Mouse (Mus musculus) MEL (cell line): ENCODE measurements around the gene S100b. TPM values are rescaled to one million over a fixed set of nuclear protein-coding genes. Genes with fewer than 3 reads are reported as not detected.

Experiments
- DNase-seq: peaks from one replicate; pipeline ENCODE4 v3.0.0; 2011; ENCODE audit warnings: low read depth, low spot score
- H3K27ac ChIP-seq: 2 replicates; pipeline ENCODE4 v1.5.1; 2012; ENCODE audit warnings: low read depth, mild to moderate bottlenecking, control low read depth, low read length, moderate library complexity; ENCODE audit not compliant: control insufficient read depth
- H3K27me3 ChIP-seq, 2 experiments: fragments of 150-350 bp in 1 of 2; sonication (generic) in 1 of 2; 2 replicates each; pipeline ENCODE4 v1.6.1; 2012; ENCODE audit warnings: low read length in 2 of 2, mild to moderate bottlenecking in 2 of 2, improper control_type of control experiment in 1 of 2, moderate library complexity in 1 of 2; ENCODE audit not compliant: insufficient read depth in 2 of 2, control insufficient read depth in 1 of 2
- H3K36me3 ChIP-seq, 2 experiments: 2 replicates each; pipeline ENCODE4 v1.6.1; 2012 to 2014; ENCODE audit warnings: low read length in 2 of 2, improper control_type of control experiment in 1 of 2, inconsistent platforms in 1 of 2, mild to moderate bottlenecking in 1 of 2; ENCODE audit not compliant: insufficient read depth in 2 of 2, control insufficient read depth in 1 of 2
- H3K4me1 ChIP-seq, 2 experiments: fragments of 150-350 bp in 1 of 2; sonication (generic) in 1 of 2; 2 replicates each; pipeline ENCODE4 v1.6.1; 2012; ENCODE audit warnings: low read length in 2 of 2, improper control_type of control experiment in 1 of 2, mild to moderate bottlenecking in 1 of 2; ENCODE audit not compliant: insufficient read depth in 2 of 2, control insufficient read depth in 1 of 2
- H3K4me3 ChIP-seq, 2 experiments: fragments of 150-350 bp in 1 of 2; sonication (generic) in 1 of 2; 2 replicates each; pipeline ENCODE4 v1.5.1; 2012; ENCODE audit warnings: low read depth in 2 of 2, low read length in 2 of 2, mild to moderate bottlenecking in 2 of 2, moderate library complexity in 2 of 2, control low read depth in 1 of 2, improper control_type of control experiment in 1 of 2; ENCODE audit not compliant: control insufficient read depth in 1 of 2, insufficient read depth in 1 of 2
- H3K79me2 ChIP-seq: 2 replicates; pipeline ENCODE4 v1.6.1; 2012; ENCODE audit warnings: mild to moderate bottlenecking, low read length, moderate library complexity; ENCODE audit not compliant: control insufficient read depth, poor library complexity, insufficient read depth
- H3K9ac ChIP-seq: 2 replicates; pipeline ENCODE4 v1.6.1; 2012; ENCODE audit warnings: low read depth, mild to moderate bottlenecking, control low read depth, low read length, moderate library complexity; ENCODE audit not compliant: control insufficient read depth, poor library complexity, severe bottlenecking
- H3K9me3 ChIP-seq: fragments of 150-350 bp; sonication (generic); replicated peaks from 2 replicates; pipeline ENCODE4 v1.6.1; 2012; ENCODE audit warnings: mild to moderate bottlenecking, low read length, improper control_type of control experiment, moderate library complexity; ENCODE audit not compliant: insufficient read depth
- BHLHE40 ChIP-seq: IDR thresholded peaks from 2 replicates; pipeline ENCODE4 v1.6.1; 2012; ENCODE audit warnings: low read depth, mild to moderate bottlenecking, inconsistent platforms, low read length, improper control_type of control experiment, borderline replicate concordance
- CHD1 ChIP-seq: IDR thresholded peaks from 2 replicates; pipeline ENCODE4 v1.6.1; 2012; ENCODE audit warnings: low read depth, mild to moderate bottlenecking, inconsistent platforms, low read length, improper control_type of control experiment
- CHD2 ChIP-seq: IDR thresholded peaks from 2 replicates; pipeline ENCODE4 v1.6.1; 2011; ENCODE audit warnings: low read length, improper control_type of control experiment
- CTCF ChIP-seq, 3 experiments: IDR thresholded peaks in 2 of 3; conservative IDR thresholded peaks in 1 of 3; 2 replicates each; pipeline ENCODE4 v1.5.1; 2011 to 2012; ENCODE audit warnings: low read length in 3 of 3, low read depth in 2 of 3, mild to moderate bottlenecking in 2 of 3, improper control_type of control experiment in 1 of 3, inconsistent platforms in 1 of 3, mixed read lengths in 1 of 3, moderate library complexity in 1 of 3; ENCODE audit not compliant: control insufficient read depth in 1 of 3, insufficient read depth in 1 of 3, poor library complexity in 1 of 3, severe bottlenecking in 1 of 3
- EP300 ChIP-seq, 2 experiments: IDR thresholded peaks; 2 replicates each; pipeline ENCODE4 v1.6.1; 2011; ENCODE audit warnings: improper control_type of control experiment in 2 of 2, low read length in 2 of 2, low read depth in 1 of 2, mild to moderate bottlenecking in 1 of 2
- ETS1 ChIP-seq: IDR thresholded peaks from 2 replicates; pipeline ENCODE4 v1.6.1; 2012; ENCODE audit warnings: low read depth, mild to moderate bottlenecking, inconsistent platforms, low read length, improper control_type of control experiment, moderate library complexity
- GABPA ChIP-seq: IDR thresholded peaks from 2 replicates; pipeline ENCODE4 v1.6.1; 2012; ENCODE audit warnings: low read depth, mild to moderate bottlenecking, inconsistent platforms, low read length, improper control_type of control experiment, moderate library complexity
- GATA1 ChIP-seq: IDR thresholded peaks from 2 replicates; pipeline ENCODE4 v1.6.1; 2011; ENCODE audit warnings: low read depth, low read length, improper control_type of control experiment
- HCFC1 ChIP-seq: IDR thresholded peaks from 2 replicates; pipeline ENCODE4 v1.6.1; 2012; ENCODE audit warnings: low read depth, mild to moderate bottlenecking, inconsistent platforms, low read length, improper control_type of control experiment, moderate library complexity
- JUND ChIP-seq: IDR thresholded peaks from 2 replicates; pipeline ENCODE4 v1.6.1; 2011; ENCODE audit warnings: low read depth, mild to moderate bottlenecking, improper control_type of control experiment, low read length
- KAT2A ChIP-seq: conservative IDR thresholded peaks from 2 replicates; pipeline ENCODE4 v1.6.1; 2012; ENCODE audit warnings: low read depth, low read length, improper control_type of control experiment, inconsistent platforms
- MAX ChIP-seq: IDR thresholded peaks from 2 replicates; pipeline ENCODE4 v1.6.1; 2011; ENCODE audit warnings: low read length, improper control_type of control experiment
- MAZ ChIP-seq: IDR thresholded peaks from 2 replicates; pipeline ENCODE4 v1.6.1; 2012; ENCODE audit warnings: low read depth, mild to moderate bottlenecking, inconsistent platforms, low read length, improper control_type of control experiment
- MYB ChIP-seq: IDR thresholded peaks from 2 replicates; pipeline ENCODE4 v1.6.1; 2011; ENCODE audit warnings: mild to moderate bottlenecking, low read depth, low read length, improper control_type of control experiment
- MYC ChIP-seq: IDR thresholded peaks from 2 replicates; pipeline ENCODE4 v1.6.1; 2011; ENCODE audit warnings: low read depth, mild to moderate bottlenecking, low read length, improper control_type of control experiment, moderate library complexity
- POLR2A ChIP-seq, 2 experiments: IDR thresholded peaks; 2 replicates each; pipeline ENCODE4 v1.6.1; 2011 to 2012; ENCODE audit warnings: low read length in 2 of 2, mild to moderate bottlenecking in 2 of 2, control low read depth in 1 of 2, improper control_type of control experiment in 1 of 2, low read depth in 1 of 2, moderate library complexity in 1 of 2; ENCODE audit not compliant: control insufficient read depth in 1 of 2, insufficient read depth in 1 of 2, poor library complexity in 1 of 2
- RCOR1 ChIP-seq: IDR thresholded peaks from 2 replicates; pipeline ENCODE4 v1.6.1; 2012; ENCODE audit warnings: low read depth, mild to moderate bottlenecking, inconsistent platforms, low read length, improper control_type of control experiment
- SMC3 ChIP-seq: IDR thresholded peaks from 2 replicates; pipeline ENCODE4 v1.6.1; 2011; ENCODE audit warnings: low read depth, low read length, improper control_type of control experiment
- TAL1 ChIP-seq: IDR thresholded peaks from 2 replicates; pipeline ENCODE4 v1.6.1; 2012; ENCODE audit warnings: mild to moderate bottlenecking, inconsistent platforms, low read length, moderate library complexity, mixed read lengths
- USF1 ChIP-seq: IDR thresholded peaks from 2 replicates; pipeline ENCODE4 v1.6.1; 2014; ENCODE audit warnings: low read depth, mild to moderate bottlenecking, inconsistent platforms, low read length, improper control_type of control experiment, moderate library complexity
- ZKSCAN1 ChIP-seq: IDR thresholded peaks from 2 replicates; pipeline ENCODE4 v1.6.1; 2012; ENCODE audit warnings: low read depth, mild to moderate bottlenecking, inconsistent platforms, low read length, improper control_type of control experiment, moderate library complexity
- ZNF384 ChIP-seq: IDR thresholded peaks from 2 replicates; pipeline ENCODE4 v1.6.1; 2012; ENCODE audit warnings: low read depth, mild to moderate bottlenecking, inconsistent platforms, low read length, improper control_type of control experiment
- polyA plus RNA-seq, 2 experiments: library from polyadenylated mRNA; stranded (reverse) in 1 of 2; unstranded in 1 of 2; fragments of >175 nt in 1 of 2; fragments of >200 nt in 1 of 2; gene quantifications; 2 replicates each; pipeline versions ENCODE4 v1.2.1 to v1.2.4; 2012; ENCODE audit warnings: low replicate concordance in 2 of 2, low read depth in 1 of 2; ENCODE audit not compliant: insufficient read length in 2 of 2, insufficient read depth in 1 of 2, missing spikeins in 1 of 2
- total RNA-seq: library from RNA; depleted of rRNA; stranded (reverse); fragments of 300-350 nt; gene quantifications from 2 replicates; pipeline ENCODE4 v1.2.3, GENCODE M21; 2012

The S100b gene
- total and polyA plus RNA-seq, 3 experiments: not detected

- Histone ChIP-seq H3K27ac (no peak overlapping the region), H3K27me3 (no peaks in the 10 kb centered on the region)
- TF ChIP-seq TAL1: no peak
- TF ChIP-seq MAX: no peak
- no peak for TF ChIP-seq ETS1
- TF ChIP-seq BHLHE40: no peak
- no peak for TF ChIP-seq MAZ
- TF ChIP-seq CHD1: no peak
- TF ChIP-seq, all 39 proteins: peak for 0
- Histone ChIP-seq H3K9me3 (no peaks in the 10 kb centered on the region), H3K4me3 (no peak overlapping the region), H3K36me3 (peaks cover 0 to 2% of the 10 kb centered on the region in 2 experiments; a peak in 2 of 4 replicates), H3K4me1 (no peaks in the 10 kb centered on the region; a peak in 1 of 4 replicates), H3K79me2 (no peaks in the 10 kb centered on the region), H3K9ac (no peak overlapping the region)
- no peak for DNase-seq
Measured at GRCm38 (mm10) chr10:76288268-76288993, 34.8 kb downstream of the S100b start.

DNA sequence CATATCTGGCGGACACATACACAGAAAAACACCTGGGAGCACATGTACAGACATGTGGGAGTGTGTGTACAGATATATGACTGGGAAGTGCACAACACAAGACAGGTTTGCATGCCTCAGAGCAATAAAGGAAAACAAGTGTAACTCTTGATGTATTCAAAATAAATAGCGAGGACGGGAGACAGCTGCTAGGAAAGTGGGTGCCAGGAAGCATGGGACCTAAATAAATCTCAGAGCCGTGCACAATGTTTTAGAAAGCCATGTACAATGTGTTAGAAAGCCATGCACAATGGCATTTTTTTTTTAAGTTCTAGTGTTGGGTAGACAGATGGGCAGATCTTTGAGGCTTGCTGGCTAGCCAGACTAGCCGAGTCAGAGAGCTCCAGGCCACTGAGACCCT is 35.4 kb downstream of the S100b start:
- no peak for TF ChIP-seq GATA1
- TF ChIP-seq ZKSCAN1: no peak
- no peak for TF ChIP-seq GABPA
- no peak for TF ChIP-seq EP300 (IDR thresholded peaks at IDR 0.05; ENCODE audit: low read depth in 1 of 2, low read length in 2 of 2)
- TF ChIP-seq CHD2: no peak
- no peak for TF ChIP-seq USF1
- TF ChIP-seq CHD1: no peak
- no peak for TF ChIP-seq POLR2A (IDR thresholded peaks at IDR 0.05; ENCODE audit: control insufficient read depth in 1 of 2, insufficient read depth in 1 of 2, low read depth in 1 of 2, low read length in 2 of 2, poor library complexity in 1 of 2)
- no peak for TF ChIP-seq MYC
- no peak for TF ChIP-seq CTCF (IDR thresholded peaks at IDR 0.05 in 2 of 3, conservative IDR thresholded peaks at IDR 0.05 in 1 of 3; ENCODE audit: control insufficient read depth in 1 of 3, insufficient read depth in 1 of 3, low read depth in 2 of 3, low read length in 3 of 3, poor library complexity in 1 of 3, severe bottlenecking in 1 of 3)
- TF ChIP-seq RCOR1: no peak
- TF ChIP-seq SMC3: no peak
- no peak for TF ChIP-seq BHLHE40
- TF ChIP-seq HCFC1: no peak
- TF ChIP-seq KAT2A: no peak
- no peak for TF ChIP-seq TAL1
- TF ChIP-seq MYB: no peak
- TF ChIP-seq ZNF384: no peak
- TF ChIP-seq JUND: no peak
- TF ChIP-seq, all 39 proteins: peak for 0
- peaks cover 0 to 2% of the 10 kb centered on the region in 2 experiments; a peak in 2 of 4 replicates for H3K36me3 ChIP-seq
- no peaks in the 10 kb centered on the region; a peak in 1 of 4 replicates for H3K4me1 ChIP-seq

More for the DNA sequence above, 35.4 kb downstream of the S100b start:
- no peak for DNase-seq
- H3K27me3 ChIP-seq: no peaks in the 10 kb centered on the region
- H3K27ac ChIP-seq: no peak overlapping the region
- H3K4me3 ChIP-seq: no peak overlapping the region
- H3K79me2 ChIP-seq: no peaks in the 10 kb centered on the region
- H3K9ac ChIP-seq: no peak overlapping the region
- H3K9me3 ChIP-seq: no peaks in the 10 kb centered on the region
